Mouse (Mus musculus) heart, postnatal 0 days (tissue): Measurements from ENCODE around the gene Sez6l. TPM values are rescaled to one million over a fixed set of nuclear protein-coding genes. Genes with fewer than 3 reads are reported as not detected.

Experiments
- ATAC-seq: fragments of 200-750 bp; cut with Nextera tagmentation; 2 replicates; pipeline ENCODE4 v1.8.0; 2017; ENCODE audit warnings: low read depth, moderate number of reproducible peaks, moderate library complexity; ENCODE audit not compliant: insufficient read depth
- DNase-seq: peaks from one replicate; pipeline ENCODE4 v3.0.0-alpha.2; 2016; ENCODE audit warnings: low spot score
- H3K27ac ChIP-seq: fragments of 300-500 bp; sonication (generic); 2 replicates; pipeline ENCODE4 v1.5.1; 2014; ENCODE audit warnings: low read depth, mild to moderate bottlenecking
- H3K27me3 ChIP-seq: fragments of 300-500 bp; sonication (generic); 2 replicates; pipeline ENCODE4 v1.6.1; 2014; ENCODE audit warnings: low read length, mixed read lengths; ENCODE audit not compliant: control insufficient read depth, insufficient read depth
- H3K36me3 ChIP-seq: fragments of 300-500 bp; sonication (generic); replicated peaks from 2 replicates; pipeline ENCODE4 v1.6.1; 2014; ENCODE audit warnings: low read length, mixed read lengths; ENCODE audit not compliant: control insufficient read depth, insufficient read depth
- H3K4me1 ChIP-seq: fragments of 300-500 bp; sonication (generic); 2 replicates; pipeline ENCODE4 v1.6.1; 2014; ENCODE audit warnings: antibody characterized with exemption; ENCODE audit not compliant: control insufficient read depth, insufficient read depth
- H3K4me2 ChIP-seq: fragments of 300-500 bp; sonication (generic); 2 replicates; pipeline ENCODE4 v1.6.1; 2014; ENCODE audit warnings: low read depth, mild to moderate bottlenecking, low read length, moderate library complexity
- H3K4me3 ChIP-seq: fragments of 300-500 bp; sonication (generic); 2 replicates; pipeline ENCODE4 v1.5.1; 2014; ENCODE audit warnings: low read depth, low read length
- H3K9ac ChIP-seq: fragments of 300-500 bp; sonication (generic); replicated peaks from 2 replicates; pipeline ENCODE4 v1.6.1; 2014; ENCODE audit warnings: low read depth, low read length, mixed read lengths
- H3K9me3 ChIP-seq: fragments of 300-500 bp; sonication (generic); replicated peaks from 2 replicates; pipeline ENCODE4 v1.6.1; 2016; ENCODE audit warnings: low read length; ENCODE audit not compliant: control insufficient read depth
- CTCF ChIP-seq: IDR thresholded peaks from 2 replicates; pipeline ENCODE4 v1.5.1; 2016; ENCODE audit warnings: antibody characterized with exemption, control low read depth, low read depth
- EP300 ChIP-seq: IDR thresholded peaks from 2 replicates; pipeline ENCODE4 v1.6.1; 2016; ENCODE audit warnings: antibody characterized with exemption, low read depth
- WGBS: fragments of 180-500 bp; shearing (Covaris S2); extraction: QIAGEN DNeasy Blood & Tissue Kit; methylation state at CpG from one replicate; pipeline ENCODE4 v1.1.7; 2014; 5-methylcytosine and 5-hydroxymethylcytosine counted together
- polyA plus RNA-seq: library from polyadenylated mRNA; unstranded; fragments of >200 nt; fragmentation: Nextera tagmentation; extraction: Ambion mirVana; gene quantifications from 2 replicates; pipeline ENCODE4 v1.2.1, GENCODE M21; 2015
- total RNA-seq: library from RNA; depleted of rRNA; stranded (reverse); fragments of >200 nt; gene quantifications from 2 replicates; pipeline ENCODE4 v1.2.3, GENCODE M21; 2014; ENCODE audit warnings: low replicate concordance

The Sez6l gene
- total and polyA plus RNA-seq, 2 experiments from 2014 or later: 0.10 TPM; not detected in 1

- Histone ChIP-seq H3K4me2 (no peak overlapping the region), H3K27me3 (peaks cover 29% of the 10 kb centered on the region), H3K36me3 (no peaks in the 10 kb centered on the region), H3K4me3 (no peak overlapping the region), H3K9ac (no peak overlapping the region), H3K27ac (no peak overlapping the region), H3K9me3 (no peaks in the 10 kb centered on the region), H3K4me1 (no peaks in the 10 kb centered on the region)
- TF ChIP-seq EP300 (no peak), CTCF (no peak)
- DNase-seq: no peak
- 53% methylated on average over 5 of the region's 5 CpGs for whole genome bisulfite sequencing
- ATAC-seq: no peak
These were observed 167.7 kb downstream of the Sez6l start for GRCm38 (mm10) chr5:112409274-112409673.

- TF ChIP-seq EP300 (no peak), CTCF (no peak)
- Histone ChIP-seq H3K27me3 (peaks cover 19% of the 10 kb centered on the region), H3K4me1 (no peaks in the 10 kb centered on the region), H3K4me3 (no peak overlapping the region), H3K36me3 (no peaks in the 10 kb centered on the region), H3K9ac (no peak overlapping the region), H3K27ac (no peak overlapping the region), H3K9me3 (no peaks in the 10 kb centered on the region), H3K4me2 (no peak overlapping the region)
- DNase-seq: no peak
- 10% methylated on average over 3 of the region's 3 CpGs for WGBS
- ATAC-seq: no peak
These were observed 171.0 kb downstream of the Sez6l start for GRCm38 (mm10) chr5:112406017-112406416.

- TF ChIP-seq CTCF: no peak
- TF ChIP-seq EP300: no peak
- peaks cover 7% of the 10 kb centered on the region; the same call in 1 of the 2 replicates for H3K27me3 ChIP-seq
- H3K36me3 ChIP-seq: no peaks in the 10 kb centered on the region
- H3K4me1 ChIP-seq: no peaks in the 10 kb centered on the region
- ATAC-seq: no peak
- no peak overlapping the region for H3K4me3 ChIP-seq
- H3K9ac ChIP-seq: no peak overlapping the region
- no peaks in the 10 kb centered on the region for H3K9me3 ChIP-seq
- H3K4me2 ChIP-seq: no peak overlapping the region
- H3K27ac ChIP-seq: no peak overlapping the region
- no peak for DNase-seq
- 47% methylated on average over 3 of the region's 3 CpGs for WGBS
These were observed 174.5 kb downstream of the Sez6l start for GRCm38 (mm10) chr5:112402437-112402836.

GRCm38 (mm10) chr5:112399284-112399683 is 177.7 kb downstream of the Sez6l start:
- TF ChIP-seq EP300 (no peak), CTCF (no peak)
- Histone ChIP-seq H3K4me2 (no peak overlapping the region), H3K9me3 (no peaks in the 10 kb centered on the region), H3K4me3 (no peak overlapping the region), H3K4me1 (no peaks in the 10 kb centered on the region), H3K27ac (no peak overlapping the region), H3K27me3 (peaks cover 37% of the 10 kb centered on the region), H3K36me3 (no peaks in the 10 kb centered on the region), H3K9ac (no peak overlapping the region)
- ATAC-seq (no peak), DNase-seq (no peak)
- WGBS: 54% methylated on average over 10 of the region's 10 CpGs

GRCm38 (mm10) chr5:112396066-112396465 is 180.9 kb downstream of the Sez6l start:
- no peak for ATAC-seq
- WGBS: 71% methylated on average over 18 of the region's 18 CpGs

GRCm38 (mm10) chr5:112394779-112395443 is 182.1 kb downstream of the Sez6l start, which contains the start of gene Asphd2:
Gene Asphd2 (minus strand): TSS chr5:112394866.
- H3K9me3 ChIP-seq: no peaks in the 10 kb centered on the region
- DNase-seq (peak; percentile 13), ATAC-seq (peak; percentile 75)
- H3K4me2 ChIP-seq: peak within 1 kb of the TSS; percentile 65
- H3K27ac ChIP-seq: no peak within 1 kb of the TSS
- peak within 1 kb of the TSS; percentile 56 for H3K4me3 ChIP-seq
- no peaks in the 10 kb centered on the region for H3K36me3 ChIP-seq
- no peaks in the 10 kb centered on the region for H3K4me1 ChIP-seq
- H3K9ac ChIP-seq: 0 out of 2 replicates have a peak within 1 kb of the TSS, but pooled peaks have one; percentile 5
- H3K27me3 ChIP-seq: peaks cover 80% of the 10 kb centered on the region
- no peak for TF ChIP-seq EP300
- no peak for TF ChIP-seq CTCF
- 2% methylated on average over 43 of the region's 67 CpGs for WGBS

More at GRCm38 (mm10) chr5:112396066-112396465, 180.9 kb downstream of the Sez6l start:
- H3K27ac ChIP-seq: no peak overlapping the region
- no peaks in the 10 kb centered on the region for H3K9me3 ChIP-seq
- no peak overlapping the region for H3K9ac ChIP-seq
- peaks cover 69% of the 10 kb centered on the region for H3K27me3 ChIP-seq
- DNase-seq: no peak
- H3K4me2 ChIP-seq: no peak overlapping the region
- no peak overlapping the region for H3K4me3 ChIP-seq
- no peaks in the 10 kb centered on the region for H3K36me3 ChIP-seq
- TF ChIP-seq EP300 (no peak), CTCF (no peak)
- no peaks in the 10 kb centered on the region for H3K4me1 ChIP-seq
